Mouse (Mus musculus) mature B cell (primary cell): ENCODE data around the gene Gm21394.
"Not testable (repeated sequence)": the region's sequence is repeated elsewhere in the genome, so short reads cannot be mapped to it uniquely, and the experiment has no call there.

Experiments used
- in situ Hi-C: fragments of 300-500 bp; cut with MboI; formaldehyde crosslinking; loops from 2 replicates; pipeline ENCODE4 v1.14.3; 2019

Gene Gm21394

DNA sequence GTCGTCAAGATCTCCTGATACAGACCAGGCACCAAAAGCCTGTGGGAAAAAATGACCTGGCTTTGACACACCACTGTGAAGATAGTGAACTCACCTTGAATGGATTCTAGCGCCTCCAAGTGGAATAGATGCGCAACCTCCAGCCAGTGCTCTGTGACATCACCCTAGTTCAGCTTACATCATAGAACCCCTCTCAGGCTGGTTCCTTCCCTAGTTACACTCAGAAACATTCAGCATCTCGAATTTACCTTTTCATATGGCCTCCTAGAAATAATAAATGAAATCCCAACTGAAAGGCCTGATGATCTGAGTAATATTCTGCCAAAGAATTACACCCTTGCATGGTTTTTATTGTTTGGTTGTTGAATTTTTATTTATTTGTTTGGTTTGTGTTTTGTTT is at the start of gene Gm21394:
TSS of gene Gm21394 (minus strand) at position 101 of the 400 bp plus-strand sequence.
- in situ Hi-C loops: not testable (repeated sequence)
